Mouse (Mus musculus): ENCODE results near the gene Plgrkt. TPM values are rescaled to one million over a fixed set of nuclear protein-coding genes. Genes with fewer than 3 reads are reported as not detected.

The Plgrkt gene
- polyA plus RNA-seq, 1 experiment from 2014 or later: 88.0 TPM

- Histone ChIP-seq H3K27ac (ENCODE audit: low read length) (no peak overlapping the region), H3K4me2 (ENCODE audit: low read depth, low read length) (no peak overlapping the region), H3K4me1 (ENCODE audit: control insufficient read depth, insufficient read depth, low read length) (no peaks in the 10 kb centered on the region), H3K9me3 (replicated peaks; ENCODE audit: control insufficient read depth, low read length) (no peaks in the 10 kb centered on the region; the same call in 1 of the 2 replicates), H3K36me3 (ENCODE audit: control insufficient read depth, insufficient read depth) (no peaks in the 10 kb centered on the region), H3K27me3 (ENCODE audit: control insufficient read depth, insufficient read depth, low read length) (no peaks in the 10 kb centered on the region), H3K9ac (ENCODE audit: low read length) (no peak overlapping the region), H3K4me3 (ENCODE audit: low read length) (no peak overlapping the region)
- 85% methylated on average over 4 of the region's 4 CpGs for WGBS
- ATAC-seq (replicated peaks; ENCODE audit: extremely low read depth, insufficient read depth, low FRiP score): no peak
Observed at GRCm38 (mm10) chr19:29403251-29403650, 36.1 kb upstream of the Plgrkt start.

GRCm38 (mm10) chr19:29402621-29403020 is 35.4 kb upstream of the Plgrkt start:
- Histone ChIP-seq H3K36me3 (ENCODE audit: control insufficient read depth, insufficient read depth) (no peaks in the 10 kb centered on the region), H3K27me3 (ENCODE audit: control insufficient read depth, insufficient read depth, low read length) (no peaks in the 10 kb centered on the region), H3K9me3 (replicated peaks; ENCODE audit: control insufficient read depth, low read length) (peaks cover 4% of the 10 kb centered on the region), H3K9ac (ENCODE audit: low read length) (no peak overlapping the region), H3K27ac (ENCODE audit: low read length) (no peak overlapping the region), H3K4me2 (ENCODE audit: low read depth, low read length) (no peak overlapping the region), H3K4me3 (ENCODE audit: low read length) (no peak overlapping the region), H3K4me1 (ENCODE audit: control insufficient read depth, insufficient read depth, low read length) (no peaks in the 10 kb centered on the region)
- ATAC-seq (replicated peaks; ENCODE audit: extremely low read depth, insufficient read depth, low FRiP score): no peak
- 87% methylated on average over 4 of the region's 4 CpGs for WGBS

- no peaks in the 10 kb centered on the region for H3K4me1 ChIP-seq (ENCODE audit: control insufficient read depth, insufficient read depth, low read length)
- no peak overlapping the region for H3K9ac ChIP-seq (ENCODE audit: low read length)
- H3K9me3 ChIP-seq (replicated peaks; ENCODE audit: control insufficient read depth, low read length): peaks cover 4% of the 10 kb centered on the region
- no peak overlapping the region for H3K27ac ChIP-seq (ENCODE audit: low read length)
- H3K36me3 ChIP-seq (ENCODE audit: control insufficient read depth, insufficient read depth): no peaks in the 10 kb centered on the region
- H3K4me3 ChIP-seq (ENCODE audit: low read length): no peak overlapping the region
- H3K27me3 ChIP-seq (ENCODE audit: control insufficient read depth, insufficient read depth, low read length): no peaks in the 10 kb centered on the region
- ATAC-seq (replicated peaks; ENCODE audit: extremely low read depth, insufficient read depth, low FRiP score): no peak
- no peak overlapping the region for H3K4me2 ChIP-seq (ENCODE audit: low read depth, low read length)
- 43% methylated on average over 3 of the region's 3 CpGs for WGBS
Observed at GRCm38 (mm10) chr19:29400466-29400865, 33.3 kb upstream of the Plgrkt start.

GRCm38 (mm10) chr19:29399786-29400185 is 32.6 kb upstream of the Plgrkt start:
- H3K4me1 ChIP-seq (ENCODE audit: control insufficient read depth, insufficient read depth, low read length): no peaks in the 10 kb centered on the region
- H3K4me3 ChIP-seq (ENCODE audit: low read length): no peak overlapping the region
- H3K4me2 ChIP-seq (ENCODE audit: low read depth, low read length): no peak overlapping the region
- 88% methylated on average over 4 of the region's 4 CpGs for WGBS
- no peak overlapping the region for H3K9ac ChIP-seq (ENCODE audit: low read length)
- H3K9me3 ChIP-seq (replicated peaks; ENCODE audit: control insufficient read depth, low read length): peaks cover 4% of the 10 kb centered on the region
- H3K36me3 ChIP-seq (ENCODE audit: control insufficient read depth, insufficient read depth): no peaks in the 10 kb centered on the region
- no peaks in the 10 kb centered on the region for H3K27me3 ChIP-seq (ENCODE audit: control insufficient read depth, insufficient read depth, low read length)
- no peak overlapping the region for H3K27ac ChIP-seq (ENCODE audit: low read length)
- no peak for ATAC-seq (replicated peaks; ENCODE audit: extremely low read depth, insufficient read depth, low FRiP score)

- Histone ChIP-seq H3K9me3 (replicated peaks; ENCODE audit: control insufficient read depth, low read length) (peaks cover 4% of the 10 kb centered on the region), H3K4me2 (ENCODE audit: low read depth, low read length) (no peak overlapping the region), H3K4me1 (ENCODE audit: control insufficient read depth, insufficient read depth, low read length) (no peaks in the 10 kb centered on the region), H3K4me3 (ENCODE audit: low read length) (no peak overlapping the region), H3K27ac (ENCODE audit: low read length) (no peak overlapping the region), H3K27me3 (ENCODE audit: control insufficient read depth, insufficient read depth, low read length) (no peaks in the 10 kb centered on the region), H3K9ac (ENCODE audit: low read length) (no peak overlapping the region), H3K36me3 (ENCODE audit: control insufficient read depth, insufficient read depth) (no peaks in the 10 kb centered on the region)
- WGBS: 42% methylated on average over 1 of the region's 1 CpGs
- ATAC-seq (replicated peaks; ENCODE audit: extremely low read depth, insufficient read depth, low FRiP score): no peak
Observed at GRCm38 (mm10) chr19:29396353-29396752, 29.2 kb upstream of the Plgrkt start.

- no peak for ATAC-seq (replicated peaks; ENCODE audit: extremely low read depth, insufficient read depth, low FRiP score)
- 88% methylated on average over 2 of the region's 2 CpGs for WGBS
- Histone ChIP-seq H3K9ac (ENCODE audit: low read length) (no peak overlapping the region), H3K4me3 (ENCODE audit: low read length) (no peak overlapping the region), H3K27ac (ENCODE audit: low read length) (no peak overlapping the region), H3K4me1 (ENCODE audit: control insufficient read depth, insufficient read depth, low read length) (no peaks in the 10 kb centered on the region), H3K9me3 (replicated peaks; ENCODE audit: control insufficient read depth, low read length) (peaks cover 4% of the 10 kb centered on the region), H3K36me3 (ENCODE audit: control insufficient read depth, insufficient read depth) (no peaks in the 10 kb centered on the region), H3K27me3 (ENCODE audit: control insufficient read depth, insufficient read depth, low read length) (no peaks in the 10 kb centered on the region), H3K4me2 (ENCODE audit: low read depth, low read length) (no peak overlapping the region)
Observed at GRCm38 (mm10) chr19:29394721-29395120, 27.5 kb upstream of the Plgrkt start.

GRCm38 (mm10) chr19:29393333-29393732 is 26.1 kb upstream of the Plgrkt start:
- Histone ChIP-seq H3K27me3 (ENCODE audit: control insufficient read depth, insufficient read depth, low read length) (no peaks in the 10 kb centered on the region), H3K36me3 (ENCODE audit: control insufficient read depth, insufficient read depth) (no peaks in the 10 kb centered on the region), H3K4me2 (ENCODE audit: low read depth, low read length) (no peak overlapping the region), H3K27ac (ENCODE audit: low read length) (no peak overlapping the region), H3K4me3 (ENCODE audit: low read length) (no peak overlapping the region), H3K4me1 (ENCODE audit: control insufficient read depth, insufficient read depth, low read length) (no peaks in the 10 kb centered on the region), H3K9ac (ENCODE audit: low read length) (no peak overlapping the region), H3K9me3 (replicated peaks; ENCODE audit: control insufficient read depth, low read length) (peaks cover 4% of the 10 kb centered on the region)
- no peak for ATAC-seq (replicated peaks; ENCODE audit: extremely low read depth, insufficient read depth, low FRiP score)
- WGBS: 81% methylated on average over 9 of the region's 9 CpGs

- no peak overlapping the region for H3K4me2 ChIP-seq (ENCODE audit: low read depth, low read length)
- no peak for ATAC-seq (replicated peaks; ENCODE audit: extremely low read depth, insufficient read depth, low FRiP score)
- H3K27me3 ChIP-seq (ENCODE audit: control insufficient read depth, insufficient read depth, low read length): no peaks in the 10 kb centered on the region
- no peak overlapping the region for H3K27ac ChIP-seq (ENCODE audit: low read length)
- 53% methylated on average over 4 of the region's 4 CpGs for WGBS
- no peaks in the 10 kb centered on the region for H3K36me3 ChIP-seq (ENCODE audit: control insufficient read depth, insufficient read depth)
- H3K9ac ChIP-seq (ENCODE audit: low read length): no peak overlapping the region
- H3K4me1 ChIP-seq (ENCODE audit: control insufficient read depth, insufficient read depth, low read length): no peaks in the 10 kb centered on the region
- H3K4me3 ChIP-seq (ENCODE audit: low read length): no peak overlapping the region
- no peaks in the 10 kb centered on the region for H3K9me3 ChIP-seq (replicated peaks; ENCODE audit: control insufficient read depth, low read length)
Observed at GRCm38 (mm10) chr19:29391279-29391678, 24.1 kb upstream of the Plgrkt start.

- WGBS: 53% methylated on average over 5 of the region's 5 CpGs
- no peak for ATAC-seq (replicated peaks; ENCODE audit: extremely low read depth, insufficient read depth, low FRiP score)
- Histone ChIP-seq H3K4me3 (ENCODE audit: low read length) (no peak overlapping the region), H3K9ac (ENCODE audit: low read length) (no peak overlapping the region), H3K4me2 (ENCODE audit: low read depth, low read length) (no peak overlapping the region), H3K27me3 (ENCODE audit: control insufficient read depth, insufficient read depth, low read length) (no peaks in the 10 kb centered on the region), H3K9me3 (replicated peaks; ENCODE audit: control insufficient read depth, low read length) (no peaks in the 10 kb centered on the region), H3K27ac (ENCODE audit: low read length) (no peak overlapping the region), H3K36me3 (ENCODE audit: control insufficient read depth, insufficient read depth) (no peaks in the 10 kb centered on the region), H3K4me1 (ENCODE audit: control insufficient read depth, insufficient read depth, low read length) (no peaks in the 10 kb centered on the region)
Observed at GRCm38 (mm10) chr19:29390483-29390882, 23.3 kb upstream of the Plgrkt start.

- 91% methylated on average over 1 of the region's 1 CpGs for WGBS
- no peak overlapping the region for H3K9ac ChIP-seq (ENCODE audit: low read length)
Observed at GRCm38 (mm10) chr19:29388818-29389217, 21.6 kb upstream of the Plgrkt start.

More at GRCm38 (mm10) chr19:29388818-29389217, 21.6 kb upstream of the Plgrkt start:
- no peaks in the 10 kb centered on the region for H3K36me3 ChIP-seq (ENCODE audit: control insufficient read depth, insufficient read depth)
- H3K4me1 ChIP-seq (ENCODE audit: control insufficient read depth, insufficient read depth, low read length): no peaks in the 10 kb centered on the region
- H3K27me3 ChIP-seq (ENCODE audit: control insufficient read depth, insufficient read depth, low read length): no peaks in the 10 kb centered on the region
- no peak overlapping the region for H3K27ac ChIP-seq (ENCODE audit: low read length)
- H3K4me2 ChIP-seq (ENCODE audit: low read depth, low read length): no peak overlapping the region
- H3K4me3 ChIP-seq (ENCODE audit: low read length): no peak overlapping the region
- no peak for ATAC-seq (replicated peaks; ENCODE audit: extremely low read depth, insufficient read depth, low FRiP score)
- no peaks in the 10 kb centered on the region for H3K9me3 ChIP-seq (replicated peaks; ENCODE audit: control insufficient read depth, low read length)

Data from heart, embryonic 16.5 days (tissue).